Mouse (Mus musculus): ENCODE measurements at regions not wholly inside any gene's neighbourhood (a gene's known extent, or its start where the extent isn't known, plus 50 kb on each side); places are given as distances from the start of the nearest gene placed in this dataset.

DNA sequence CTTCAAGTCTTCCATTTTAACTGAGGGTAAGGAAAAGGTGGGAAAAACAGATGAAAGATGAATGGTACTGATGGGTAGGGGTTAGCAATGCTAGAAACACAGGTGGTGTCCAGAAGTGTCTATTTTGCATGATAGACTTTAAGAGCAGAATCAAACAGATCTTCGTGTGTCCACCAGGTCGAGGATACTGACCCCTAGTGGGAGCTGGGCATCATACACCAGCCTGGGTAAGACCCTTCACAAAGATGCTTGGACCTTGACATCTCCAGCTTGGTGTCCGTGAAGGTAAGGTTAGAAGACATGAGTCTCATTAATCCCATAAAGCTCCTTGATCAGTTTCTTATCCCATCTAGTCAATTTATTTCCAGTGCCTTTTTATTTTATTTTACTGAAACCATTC, 132.9 kb upstream of the Fstl4 start:
- TF ChIP-seq CTCF (IDR thresholded peaks at IDR 0.05; ENCODE audit: borderline replicate concordance, extremely low read depth, insufficient read depth, insufficient read length) = peak; percentile 31; the same call in 1 of the 2 replicates
- no peak for TF ChIP-seq POLR2A (IDR thresholded peaks at IDR 0.05; ENCODE audit: borderline replicate concordance, extremely low read depth, insufficient read depth, insufficient read length, poor library complexity, severe bottlenecking)
